Mouse (Mus musculus) spleen, adult 2 months (tissue): ENCODE results near the gene Krt28. TPM values are rescaled to one million over a fixed set of nuclear protein-coding genes. Genes with fewer than 3 reads are reported as not detected.

Experiments
- DNase-seq, 2 experiments: peaks; one replicate each; pipeline versions ENCODE4 v3.0.0 to v3.0.0-alpha.2; 2012 to 2021; ENCODE audit warnings: low spot score in 2 of 2, low read depth in 1 of 2
- H3K27ac ChIP-seq: fragments of 200-500 bp; 2 replicates; pipeline ENCODE4 v1.5.1; 2012; ENCODE audit warnings: low read length, inconsistent platforms; ENCODE audit not compliant: insufficient read depth
- H3K27me3 ChIP-seq: fragments of 200-500 bp; 2 replicates; pipeline ENCODE4 v1.6.1; 2012; ENCODE audit warnings: mild to moderate bottlenecking, moderate library complexity, low read length, inconsistent platforms; ENCODE audit not compliant: control insufficient read depth, insufficient read depth
- H3K36me3 ChIP-seq: fragments of 200-500 bp; 2 replicates; pipeline ENCODE4 v1.6.1; 2012; ENCODE audit warnings: mild to moderate bottlenecking, low read length, inconsistent platforms; ENCODE audit not compliant: control insufficient read depth, insufficient read depth
- H3K4me1 ChIP-seq: fragments of 200-500 bp; 2 replicates; pipeline ENCODE4 v1.6.1; 2011; ENCODE audit warnings: inconsistent platforms; ENCODE audit not compliant: control insufficient read depth, insufficient read depth, insufficient read length
- H3K4me3 ChIP-seq: fragments of 200-500 bp; 2 replicates; pipeline ENCODE4 v1.5.1; 2011; ENCODE audit warnings: mild to moderate bottlenecking, inconsistent platforms; ENCODE audit not compliant: insufficient read depth, insufficient read length; ENCODE audit errors: extremely low read depth
- CTCF ChIP-seq: fragments of 200-500 bp; IDR thresholded peaks from 2 replicates; pipeline ENCODE4 v1.5.1; 2011; ENCODE audit warnings: mild to moderate bottlenecking, inconsistent platforms; ENCODE audit not compliant: insufficient read depth, insufficient read length, insufficient replicate concordance; ENCODE audit errors: extremely low read depth
- POLR2A ChIP-seq: fragments of 200-500 bp; IDR thresholded peaks from 2 replicates; pipeline ENCODE4 v1.6.1; 2011; ENCODE audit warnings: low read depth, low read length, inconsistent platforms
- WGBS: fragments of 180-500 bp; shearing (Covaris S2); methylation state at CpG from one replicate; pipeline ENCODE4 v1.1.7; 2018; 5-methylcytosine and 5-hydroxymethylcytosine counted together
- polyA plus RNA-seq: library from polyadenylated mRNA; depleted of rRNA; stranded (reverse); fragments of >200 nt; gene quantifications from 2 replicates; pipeline ENCODE4 v1.2.3, GENCODE M21; 2012

The Krt28 gene
- polyA plus RNA-seq, 1 experiment, result not detected

DNA sequence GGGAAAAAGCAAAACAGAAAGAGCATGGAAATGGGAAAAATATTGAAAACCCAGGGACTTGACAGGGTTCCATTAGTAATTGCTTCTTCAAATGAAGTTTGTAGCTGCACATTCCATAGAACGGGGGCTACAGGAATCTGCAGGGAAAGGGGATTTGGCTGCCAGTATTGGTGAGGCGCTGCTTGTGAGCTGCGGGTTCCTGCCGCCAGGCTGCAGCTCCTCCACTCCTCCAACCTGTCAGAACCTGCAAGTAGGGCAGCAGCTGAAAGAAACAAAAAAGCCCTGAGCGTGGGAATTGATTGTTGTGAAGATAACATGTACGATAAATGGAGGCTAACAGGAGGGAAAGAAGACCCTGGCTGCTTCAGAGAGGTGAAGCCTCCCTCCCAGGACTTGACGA lies 16.2 kb upstream of the Krt28 start:
- H3K27me3 ChIP-seq, result no peaks in the 10 kb centered on the region
- no peak overlapping the region for H3K4me3 ChIP-seq
- H3K4me1 ChIP-seq, result peaks cover 2% of the 10 kb centered on the region; the same call in 1 of the 2 replicates
- H3K27ac ChIP-seq, result no peak overlapping the region
- H3K36me3 ChIP-seq, result no peaks in the 10 kb centered on the region
- WGBS, result 68% methylated on average over 7 of the region's 7 CpGs
- TF ChIP-seq CTCF, result no peak
- TF ChIP-seq POLR2A, result no peak
- DNase-seq, result no peak

DNA sequence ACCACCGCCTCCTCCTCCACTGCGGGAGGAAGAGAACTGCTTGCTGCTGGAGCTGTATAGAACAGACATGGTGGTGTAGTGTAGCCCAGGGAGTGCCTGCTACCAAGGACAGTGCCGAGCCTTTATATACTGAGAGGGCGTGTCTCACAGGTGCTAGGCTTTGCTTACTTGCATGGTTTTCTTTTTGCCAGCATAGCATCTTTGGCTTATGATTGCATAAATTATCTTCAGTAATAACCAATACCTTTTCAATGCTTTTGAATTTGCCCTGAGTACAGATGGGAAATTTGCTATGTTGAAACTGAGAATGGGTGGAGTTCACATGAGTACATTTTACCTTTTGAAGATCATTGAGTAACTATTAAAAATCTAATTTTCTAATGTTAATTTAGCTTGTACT lies 14.6 kb upstream of the Krt28 start, which contains the start of gene Krt10:
Gene Krt10 (minus strand): TSS at position 101 of the 400 bp plus-strand sequence.
- Histone ChIP-seq H3K27me3 (no peaks in the 10 kb centered on the region), H3K27ac (no peak within 1 kb of the TSS), H3K4me3 (no peak within 1 kb of the TSS), H3K36me3 (no peaks in the 10 kb centered on the region), H3K4me1 (peaks cover 2% of the 10 kb centered on the region; the same call in 1 of the 2 replicates)
- DNase-seq, result no peak
- TF ChIP-seq CTCF, result no peak
- no peak for TF ChIP-seq POLR2A
- WGBS, result 85% methylated on average over 4 of the region's 4 CpGs

DNA sequence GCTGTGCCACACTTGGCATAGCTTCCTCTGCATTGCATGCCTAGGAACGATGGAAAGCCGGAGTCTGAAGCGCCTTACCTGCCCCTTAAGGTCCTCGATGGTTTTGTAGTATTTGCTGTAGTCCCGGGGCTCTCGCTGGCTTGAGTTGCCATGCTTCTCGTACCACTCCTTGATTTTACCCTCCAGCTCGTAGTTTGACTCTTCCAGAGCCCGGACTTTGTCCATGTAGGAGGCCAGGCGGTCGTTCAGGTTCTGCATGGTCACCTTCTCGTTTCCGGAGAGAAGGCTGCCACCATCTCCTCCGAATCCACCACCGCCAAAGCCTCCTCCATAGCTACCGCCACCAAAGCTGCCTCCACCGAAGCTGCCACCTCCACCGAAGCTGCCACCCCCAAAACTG lies 14.0 kb upstream of the Krt28 start:
- WGBS, result 94% methylated on average over 18 of the region's 18 CpGs
- DNase-seq, result no peak
- no peaks in the 10 kb centered on the region for H3K27me3 ChIP-seq
- H3K36me3 ChIP-seq, result no peaks in the 10 kb centered on the region
- no peak overlapping the region for H3K27ac ChIP-seq
- peaks cover 2% of the 10 kb centered on the region; the same call in 1 of the 2 replicates for H3K4me1 ChIP-seq
- no peak for TF ChIP-seq CTCF
- no peak for TF ChIP-seq POLR2A
- no peak overlapping the region for H3K4me3 ChIP-seq

DNA sequence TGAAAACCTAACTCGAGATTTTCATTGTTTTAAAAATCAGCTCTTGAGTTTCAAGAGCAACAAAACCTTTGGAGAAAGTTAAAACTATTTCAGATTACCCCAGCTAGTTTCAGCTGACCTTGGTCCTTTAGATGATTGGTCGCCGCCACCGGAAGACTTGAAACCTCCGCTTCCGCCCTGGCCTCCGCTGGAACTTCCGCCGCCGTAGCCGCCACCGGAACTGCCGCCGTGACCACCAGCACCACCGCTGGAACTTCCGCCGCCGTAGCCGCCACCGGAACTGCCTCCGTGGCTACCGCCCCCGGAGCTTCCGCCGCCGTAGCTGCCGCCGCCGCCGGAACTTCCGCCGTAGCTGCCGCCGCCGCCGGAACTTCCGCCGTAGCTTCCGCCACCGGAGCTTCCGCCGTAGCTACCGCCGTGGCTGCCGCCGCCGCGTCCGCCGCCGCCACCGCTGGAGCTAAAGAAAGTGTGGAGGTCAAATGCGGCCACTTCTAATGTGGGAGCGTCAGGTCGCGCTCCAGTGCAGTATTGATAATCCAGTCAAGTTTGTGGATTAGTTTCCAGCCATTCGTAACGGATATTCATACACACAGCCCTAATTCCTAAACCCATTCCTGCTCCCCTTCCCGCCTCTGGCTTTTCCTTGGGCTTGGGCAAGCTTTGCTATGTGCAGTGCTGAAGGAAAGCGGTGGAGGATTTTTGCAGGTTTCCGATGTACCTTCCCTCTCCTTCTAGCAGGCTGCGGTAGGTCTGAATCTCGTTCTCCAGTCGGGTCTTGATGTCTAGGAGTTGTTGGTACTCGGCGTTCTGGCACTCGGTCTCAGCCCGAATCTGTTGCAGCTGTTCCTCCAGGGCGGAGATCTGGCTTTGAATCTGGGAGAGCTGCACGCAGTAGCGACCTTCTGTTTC lies 11.4 kb upstream of the Krt28 start:
- H3K27ac ChIP-seq, result peak overlapping the region; percentile 57
- no peaks in the 10 kb centered on the region for H3K36me3 ChIP-seq
- H3K4me1 ChIP-seq, result peaks cover 2% of the 10 kb centered on the region; the same call in 1 of the 2 replicates
- peak; percentile 40 to 77 for DNase-seq
- 4% methylated on average over 71 of the region's 71 CpGs for WGBS
- H3K4me3 ChIP-seq, result peak overlapping the region; percentile 58
- TF ChIP-seq POLR2A (peak; percentile 23; the same call in 1 of the 2 replicates), CTCF (no peak)
- no peaks in the 10 kb centered on the region for H3K27me3 ChIP-seq

- DNase-seq, result peak; percentile 32 to 55
- WGBS, result 13% methylated on average over 5 of the region's 5 CpGs
- TF ChIP-seq POLR2A, result no peak
- peak; percentile 82; the same call in 1 of the 2 replicates for TF ChIP-seq CTCF
- no peak overlapping the region for H3K27ac ChIP-seq
- H3K4me1 ChIP-seq, result no peaks in the 10 kb centered on the region
- H3K27me3 ChIP-seq, result no peaks in the 10 kb centered on the region
- H3K36me3 ChIP-seq, result no peaks in the 10 kb centered on the region
- no peak overlapping the region for H3K4me3 ChIP-seq
These were observed 4.9 kb upstream of the Krt28 start for GRCm38 (mm10) chr11:99379568-99379967.

DNA sequence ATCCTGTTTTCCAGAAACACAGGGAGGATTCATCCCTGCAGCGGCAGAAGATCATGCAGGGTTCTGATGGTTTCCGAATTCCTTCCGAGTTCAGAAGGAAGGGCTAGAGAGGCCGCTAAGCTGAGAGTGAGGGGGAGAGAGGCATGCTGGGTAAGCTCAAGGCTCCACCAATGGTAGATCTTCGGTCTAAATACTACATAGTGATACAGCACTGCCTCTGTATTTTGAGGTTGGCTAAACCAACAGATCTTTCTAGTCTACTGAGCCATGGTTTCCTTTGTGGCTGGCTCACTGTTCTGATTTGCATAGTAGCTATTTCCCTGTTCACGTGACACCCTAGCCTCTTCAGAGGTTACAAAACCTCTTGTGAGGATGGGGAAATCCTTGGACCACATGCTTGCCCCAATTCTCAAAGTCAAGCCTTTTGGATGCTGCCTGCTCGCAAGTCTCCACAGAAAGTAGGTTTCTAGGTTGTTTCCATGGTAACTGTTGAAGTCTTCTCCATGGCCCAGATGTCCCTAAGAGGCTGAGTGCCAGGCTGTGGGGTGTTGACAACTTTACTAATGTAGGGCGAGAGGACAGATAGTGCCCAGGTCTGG lies 4.8 kb downstream of the Krt28 start:
- Histone ChIP-seq H3K4me3 (no peak overlapping the region), H3K4me1 (no peaks in the 10 kb centered on the region; the same call in 1 of the 2 replicates), H3K36me3 (no peaks in the 10 kb centered on the region), H3K27ac (no peak overlapping the region), H3K27me3 (no peaks in the 10 kb centered on the region)
- TF ChIP-seq CTCF, result no peak
- no peak for TF ChIP-seq POLR2A
- WGBS, result 61% methylated on average over 8 of the region's 8 CpGs
- DNase-seq, result no peak
